Mouse (Mus musculus) hindbrain, embryonic 13.5 days (tissue): ENCODE measurements at regions not wholly inside any gene's neighbourhood (a gene's known extent, or its start where the extent isn't known, plus 50 kb on each side); places are given as distances from the start of the nearest gene placed in this dataset.

Source experiments
- ATAC-seq: fragments of 200-750 bp; cut with Nextera tagmentation; 2 replicates; pipeline ENCODE4 v1.8.0; 2017; ENCODE audit warnings: moderate TSS enrichment; ENCODE audit not compliant: low FRiP score
- H3K27ac ChIP-seq: fragments of 300-500 bp; sonication (generic); 2 replicates; pipeline ENCODE4 v1.5.1; 2015; ENCODE audit warnings: inconsistent platforms, mild to moderate bottlenecking, moderate library complexity
- H3K27me3 ChIP-seq: fragments of 300-500 bp; sonication (generic); 2 replicates; pipeline ENCODE4 v1.6.1; 2015; ENCODE audit warnings: mild to moderate bottlenecking, inconsistent platforms
- H3K36me3 ChIP-seq: fragments of 300-500 bp; sonication (generic); 2 replicates; pipeline ENCODE4 v1.6.1; 2015; ENCODE audit warnings: mild to moderate bottlenecking, inconsistent platforms
- H3K4me1 ChIP-seq: fragments of 300-500 bp; sonication (generic); replicated peaks from 2 replicates; pipeline ENCODE4 v1.6.1; 2015; ENCODE audit warnings: inconsistent platforms
- H3K4me2 ChIP-seq: fragments of 300-500 bp; sonication (generic); 2 replicates; pipeline ENCODE4 v1.6.1; 2015; ENCODE audit warnings: inconsistent platforms, mild to moderate bottlenecking, moderate library complexity
- H3K4me3 ChIP-seq: fragments of 300-500 bp; sonication (generic); 2 replicates; pipeline ENCODE4 v1.5.1; 2015; ENCODE audit warnings: mild to moderate bottlenecking, inconsistent platforms
- H3K9ac ChIP-seq: fragments of 300-500 bp; sonication (generic); 2 replicates; pipeline ENCODE4 v1.6.1; 2015; ENCODE audit warnings: mild to moderate bottlenecking, inconsistent platforms
- H3K9me3 ChIP-seq: fragments of 300-500 bp; sonication (generic); 2 replicates; pipeline ENCODE4 v1.6.1; 2016; ENCODE audit warnings: inconsistent platforms
- WGBS: fragments of 180-500 bp; shearing (Covaris S2); methylation state at CpG from one replicate; pipeline ENCODE4 v1.1.7; 2015; 5-methylcytosine and 5-hydroxymethylcytosine counted together

DNA sequence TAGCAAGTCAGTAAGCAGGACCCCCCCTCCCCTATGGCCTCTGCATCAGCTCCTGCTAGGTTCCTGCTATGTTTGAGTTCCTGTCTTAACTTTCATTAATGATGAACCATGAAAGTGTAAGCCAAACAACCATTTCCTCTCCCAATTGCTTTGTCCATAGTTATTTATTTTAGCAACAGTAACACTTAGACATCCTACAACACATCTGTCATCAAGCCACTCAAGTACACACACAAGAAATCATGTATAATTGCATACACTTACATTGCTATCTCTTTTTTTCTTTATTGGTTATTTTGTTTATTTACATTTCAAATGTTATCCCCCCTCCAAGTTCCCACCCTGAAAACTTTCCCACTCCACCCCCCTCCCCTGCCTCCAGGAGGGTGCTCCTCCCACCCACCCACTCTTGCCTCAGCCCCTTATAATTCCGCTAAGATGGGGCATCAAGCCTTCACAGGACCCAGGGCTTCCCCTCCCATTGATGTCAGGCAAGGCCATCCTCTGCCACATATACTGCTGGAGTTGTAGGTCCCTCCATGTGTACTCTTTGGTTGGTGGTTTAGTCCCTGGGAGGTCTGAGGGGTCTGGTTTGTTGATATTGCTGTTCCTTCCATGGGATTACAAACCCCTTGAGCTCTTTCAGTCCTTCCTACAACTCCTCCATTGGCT lies 310.9 kb upstream of the Ccnh start:
- Histone ChIP-seq H3K36me3 (no peaks in the 10 kb centered on the region), H3K4me1 (no peaks in the 10 kb centered on the region), H3K27me3 (no peaks in the 10 kb centered on the region), H3K9me3 (no peaks in the 10 kb centered on the region), H3K4me3 (no peak overlapping the region), H3K4me2 (no peak overlapping the region), H3K9ac (no peak overlapping the region), H3K27ac (no peak overlapping the region)
- ATAC-seq = no peak
- WGBS = 93% methylated on average over 1 of the region's 1 CpGs

DNA sequence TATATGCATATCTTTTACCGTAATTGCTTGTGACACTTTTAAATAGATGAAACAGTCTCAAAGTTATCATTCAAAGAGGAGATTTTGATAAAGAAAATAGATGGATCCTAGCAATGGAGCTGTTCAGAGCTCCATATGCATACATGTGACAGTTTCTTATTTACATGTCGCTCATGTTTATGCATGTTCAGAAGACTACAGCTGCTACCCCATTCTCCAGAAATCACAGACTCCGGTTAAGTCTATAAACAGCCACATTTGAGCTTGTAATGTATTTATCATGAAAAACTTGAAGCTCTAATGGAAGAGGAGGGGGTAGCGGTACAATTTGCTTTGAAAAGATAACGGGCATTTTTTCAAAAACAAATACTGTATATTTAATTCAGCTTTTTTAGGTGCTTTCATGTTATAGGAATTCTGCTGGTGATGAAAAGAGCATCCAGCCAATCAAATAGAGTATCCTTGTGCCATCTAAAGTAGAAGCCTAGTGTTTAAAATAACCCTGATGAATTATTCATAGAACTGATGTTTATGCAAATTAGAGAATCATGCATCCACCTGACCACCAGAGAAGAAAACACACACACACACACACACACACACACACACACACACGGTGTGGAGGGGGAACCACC lies 283.7 kb upstream of the Ccnh start:
- Histone ChIP-seq H3K9me3 (no peaks in the 10 kb centered on the region), H3K27me3 (no peaks in the 10 kb centered on the region), H3K4me1 (no peaks in the 10 kb centered on the region), H3K9ac (no peak overlapping the region), H3K4me3 (peak overlapping the region; percentile 22), H3K27ac (peak overlapping the region; percentile 80), H3K4me2 (peak overlapping the region; percentile 41), H3K36me3 (no peaks in the 10 kb centered on the region)
- 47% methylated on average over 6 of the region's 6 CpGs for WGBS
- peak; percentile 96 for ATAC-seq

DNA sequence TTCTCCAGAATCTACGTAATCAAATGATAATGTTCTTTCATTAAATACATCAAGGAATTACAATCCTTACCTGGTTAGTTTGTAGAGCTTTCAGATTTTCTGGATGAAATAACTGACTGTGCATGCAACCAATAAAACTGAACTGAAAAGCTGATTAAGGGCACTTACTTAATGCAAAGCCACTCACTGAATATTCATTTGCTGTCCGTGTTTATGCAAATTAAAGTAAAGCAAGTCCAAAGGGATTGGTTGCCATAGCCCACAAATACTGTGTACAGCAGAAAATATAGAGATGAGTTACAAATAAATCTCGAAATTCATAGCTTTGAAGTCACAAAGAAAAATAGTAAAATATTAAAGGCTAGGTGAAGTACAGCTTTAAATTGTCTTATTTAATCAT lies 283.2 kb upstream of the Ccnh start:
- ATAC-seq = peak; percentile 88
- Histone ChIP-seq H3K9me3 (no peaks in the 10 kb centered on the region), H3K27me3 (no peaks in the 10 kb centered on the region), H3K27ac (peak overlapping the region; percentile 80), H3K36me3 (no peaks in the 10 kb centered on the region), H3K4me2 (peak overlapping the region; percentile 41), H3K4me1 (no peaks in the 10 kb centered on the region), H3K4me3 (peak overlapping the region; percentile 22), H3K9ac (no peak overlapping the region)
- 35% methylated on average over 3 of the region's 3 CpGs for WGBS

DNA sequence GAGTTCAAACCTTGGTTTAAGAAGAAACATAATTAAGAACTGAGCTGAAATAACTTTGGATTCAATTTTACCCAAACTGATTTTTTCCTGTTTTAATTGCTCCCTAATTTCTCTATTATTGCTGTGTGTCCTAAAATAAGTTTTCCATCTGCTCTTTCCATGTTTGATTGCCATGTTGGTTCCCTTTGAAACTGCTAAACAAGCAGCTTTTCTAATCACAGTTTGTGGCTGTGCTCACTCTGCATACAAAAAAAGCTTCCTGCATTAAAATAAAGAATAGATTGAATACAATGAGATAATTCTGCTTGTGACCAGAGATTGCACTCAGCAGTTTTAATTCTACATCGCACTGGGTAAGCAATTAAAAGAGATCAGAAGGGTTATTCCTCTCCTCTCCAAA lies 257.9 kb upstream of the Ccnh start:
- Histone ChIP-seq H3K4me1 (no peaks in the 10 kb centered on the region), H3K9ac (no peak overlapping the region), H3K4me2 (no peak overlapping the region), H3K4me3 (no peak overlapping the region), H3K36me3 (no peaks in the 10 kb centered on the region), H3K27ac (no peak overlapping the region), H3K9me3 (no peaks in the 10 kb centered on the region), H3K27me3 (no peaks in the 10 kb centered on the region)
- no peak for ATAC-seq
- 75% methylated on average over 1 of the region's 1 CpGs for WGBS

DNA sequence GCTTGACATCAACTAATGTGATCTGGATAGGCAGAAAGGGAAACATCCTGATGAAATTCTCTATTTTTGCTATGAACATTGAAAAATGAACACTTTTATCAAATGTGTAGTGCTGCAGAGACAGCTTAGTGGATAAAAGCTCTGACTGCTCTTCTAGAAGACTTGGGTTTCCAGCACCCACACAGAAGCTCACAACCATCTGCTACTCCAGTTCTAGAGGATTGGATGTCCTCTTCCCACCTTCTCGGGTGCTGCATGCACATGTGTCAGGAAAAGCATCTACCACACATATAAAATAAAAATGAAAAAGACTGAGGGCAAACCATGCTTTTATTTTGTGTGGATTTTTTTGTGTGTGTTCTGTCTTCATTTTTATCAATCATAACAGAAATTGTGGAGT lies 253.6 kb upstream of the Ccnh start:
- Histone ChIP-seq H3K36me3 (no peaks in the 10 kb centered on the region), H3K4me1 (no peaks in the 10 kb centered on the region), H3K9ac (no peak overlapping the region), H3K27ac (no peak overlapping the region), H3K27me3 (no peaks in the 10 kb centered on the region), H3K4me3 (no peak overlapping the region), H3K4me2 (no peak overlapping the region), H3K9me3 (no peaks in the 10 kb centered on the region)
- ATAC-seq = no peak
- WGBS = 98% methylated on average over 1 of the region's 1 CpGs

DNA sequence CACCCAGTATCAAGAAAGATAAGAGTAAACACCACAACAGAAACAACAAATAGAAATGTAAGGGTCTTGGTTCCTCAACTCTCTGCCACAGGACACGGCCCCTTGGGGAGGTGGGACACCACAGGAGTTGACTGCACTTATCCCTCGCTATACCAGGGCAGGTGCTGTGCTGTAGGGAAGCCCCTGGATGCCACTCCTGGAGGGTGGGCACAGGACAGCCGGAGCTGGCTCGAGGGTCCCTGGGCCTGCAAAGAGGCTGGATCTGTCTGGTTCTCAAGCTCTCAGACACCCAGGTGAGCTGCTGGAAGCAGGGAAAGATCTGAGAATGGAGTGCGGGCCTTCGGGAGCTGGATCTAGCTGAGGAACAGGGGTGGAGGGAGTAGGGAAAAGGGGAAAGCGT lies 249.5 kb upstream of the Ccnh start:
- no peak overlapping the region for H3K27ac ChIP-seq
- H3K9me3 ChIP-seq = no peaks in the 10 kb centered on the region
- H3K27me3 ChIP-seq = no peaks in the 10 kb centered on the region
- H3K9ac ChIP-seq = no peak overlapping the region
- no peak for ATAC-seq
- WGBS = 91% methylated on average over 7 of the region's 7 CpGs
- H3K4me2 ChIP-seq = no peak overlapping the region
- no peaks in the 10 kb centered on the region for H3K4me1 ChIP-seq
- no peaks in the 10 kb centered on the region for H3K36me3 ChIP-seq
- H3K4me3 ChIP-seq = no peak overlapping the region

DNA sequence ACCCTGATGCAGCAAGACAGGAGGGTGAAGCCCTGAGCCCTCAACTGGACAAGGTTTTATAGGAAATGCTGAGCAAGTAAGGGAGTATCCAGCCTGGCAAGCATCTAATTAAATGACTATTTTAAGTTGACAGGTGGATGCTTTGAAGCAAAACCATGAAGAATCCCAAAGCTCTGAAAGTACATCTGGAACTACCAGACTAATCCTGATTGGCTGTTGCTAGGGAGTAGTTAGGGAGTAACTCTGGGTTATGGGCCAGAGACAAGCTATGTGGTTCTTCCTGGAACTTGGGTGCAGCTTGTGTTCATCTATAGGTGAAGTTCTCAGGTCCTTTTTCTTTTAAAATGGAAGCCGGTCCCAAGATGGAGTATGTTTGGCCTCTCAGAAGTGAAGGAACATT lies 248.3 kb upstream of the Ccnh start:
- Histone ChIP-seq H3K9me3 (no peaks in the 10 kb centered on the region), H3K36me3 (no peaks in the 10 kb centered on the region), H3K27me3 (no peaks in the 10 kb centered on the region), H3K4me3 (no peak overlapping the region), H3K27ac (no peak overlapping the region), H3K9ac (no peak overlapping the region), H3K4me2 (no peak overlapping the region), H3K4me1 (no peaks in the 10 kb centered on the region)
- no peak for ATAC-seq
- 97% methylated on average over 1 of the region's 1 CpGs for WGBS

DNA sequence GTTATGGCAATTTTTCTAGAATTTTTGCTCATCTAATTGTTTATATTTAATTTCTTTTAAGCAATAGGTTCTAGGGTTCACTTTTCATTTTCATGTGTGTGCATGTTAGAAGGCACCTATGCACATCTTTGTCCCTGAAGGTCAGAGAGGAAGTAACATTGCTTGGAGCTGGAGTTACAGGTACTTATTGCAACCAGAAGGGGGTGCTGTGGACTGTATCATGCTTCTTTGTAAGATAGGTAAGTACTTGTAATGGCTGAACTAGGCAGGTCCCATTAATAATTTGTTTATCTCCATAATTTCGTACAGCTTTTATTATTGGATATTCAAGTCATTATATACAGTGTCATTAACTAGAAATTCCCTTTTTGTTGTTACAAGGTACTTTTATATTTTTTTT lies 238.3 kb upstream of the Ccnh start:
- H3K4me1 ChIP-seq = no peaks in the 10 kb centered on the region
- ATAC-seq = no peak
- no peaks in the 10 kb centered on the region for H3K9me3 ChIP-seq
- WGBS = 65% methylated on average over 1 of the region's 1 CpGs
- H3K4me3 ChIP-seq = no peak overlapping the region
- no peak overlapping the region for H3K9ac ChIP-seq
- H3K36me3 ChIP-seq = no peaks in the 10 kb centered on the region
- H3K27me3 ChIP-seq = no peaks in the 10 kb centered on the region
- H3K4me2 ChIP-seq = no peak overlapping the region
- no peak overlapping the region for H3K27ac ChIP-seq

DNA sequence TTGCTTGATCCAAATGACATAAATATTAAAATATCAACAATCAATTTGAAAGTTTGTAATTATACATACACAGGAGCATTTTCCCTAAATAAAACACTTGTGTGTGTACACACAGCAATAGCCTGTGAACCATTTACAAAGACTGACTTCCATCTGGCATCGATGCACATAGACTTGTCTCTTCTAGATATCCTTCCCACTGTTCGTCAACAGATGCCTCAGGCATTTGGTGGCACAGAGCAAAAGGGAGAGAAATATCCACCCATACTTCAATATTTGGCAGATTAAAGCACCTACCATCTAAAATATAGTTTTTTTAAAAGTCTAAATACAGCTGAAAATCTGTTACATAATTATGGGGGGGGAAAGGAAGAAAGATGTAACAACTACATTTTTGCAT lies 236.0 kb upstream of the Ccnh start:
- WGBS = 86% methylated on average over 2 of the region's 2 CpGs
- no peak overlapping the region for H3K9ac ChIP-seq
- no peak for ATAC-seq
- no peak overlapping the region for H3K4me2 ChIP-seq
- no peaks in the 10 kb centered on the region for H3K9me3 ChIP-seq
- H3K4me1 ChIP-seq = no peaks in the 10 kb centered on the region
- no peaks in the 10 kb centered on the region for H3K27me3 ChIP-seq
- no peak overlapping the region for H3K4me3 ChIP-seq
- no peaks in the 10 kb centered on the region for H3K36me3 ChIP-seq
- no peak overlapping the region for H3K27ac ChIP-seq

DNA sequence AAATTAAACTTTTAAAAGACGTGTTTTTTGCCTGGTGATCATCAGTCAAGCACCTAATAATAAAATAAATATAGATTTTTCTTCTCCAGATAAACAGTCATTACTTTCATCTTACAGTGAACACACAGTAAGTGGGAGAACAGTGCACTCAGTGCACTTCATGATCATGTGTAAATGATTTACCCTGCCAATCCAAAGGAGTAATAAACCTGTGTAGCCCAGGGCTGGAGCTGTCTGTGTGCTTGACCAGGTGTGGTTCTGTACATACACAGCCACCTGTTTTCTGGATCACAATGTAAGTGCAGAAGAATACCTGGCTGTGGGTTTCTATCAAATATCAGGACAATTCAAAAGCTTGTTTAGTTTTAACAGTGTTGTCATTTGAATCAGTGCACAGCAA lies 235.4 kb upstream of the Ccnh start:
- Histone ChIP-seq H3K27me3 (no peaks in the 10 kb centered on the region), H3K4me3 (no peak overlapping the region), H3K4me2 (no peak overlapping the region), H3K4me1 (no peaks in the 10 kb centered on the region), H3K27ac (no peak overlapping the region), H3K36me3 (no peaks in the 10 kb centered on the region), H3K9ac (no peak overlapping the region), H3K9me3 (no peaks in the 10 kb centered on the region)
- WGBS = 70% methylated on average over 1 of the region's 1 CpGs
- ATAC-seq = no peak

DNA sequence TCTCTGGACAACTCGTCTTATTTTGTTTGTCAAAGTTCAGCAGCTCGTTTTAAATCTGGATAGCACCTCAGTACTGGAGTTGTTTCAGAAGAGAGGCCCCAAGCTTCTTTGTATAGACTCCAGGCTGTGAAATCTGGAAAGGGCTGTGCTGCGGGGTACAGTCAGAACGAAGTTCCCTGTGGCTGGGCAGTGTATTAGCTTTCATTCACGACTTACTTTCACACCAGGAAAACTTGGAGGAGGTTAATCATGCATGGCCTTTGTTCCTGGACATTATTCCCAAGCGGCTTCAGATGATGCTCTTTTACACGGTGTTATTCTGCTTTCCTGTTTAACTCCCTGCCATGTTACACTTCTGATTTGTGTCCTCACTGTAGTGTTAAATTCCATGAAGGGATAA lies 220.3 kb upstream of the Ccnh start:
- Histone ChIP-seq H3K36me3 (no peaks in the 10 kb centered on the region), H3K4me2 (no peak overlapping the region), H3K27ac (no peak overlapping the region), H3K27me3 (no peaks in the 10 kb centered on the region), H3K9me3 (no peaks in the 10 kb centered on the region), H3K9ac (no peak overlapping the region), H3K4me3 (no peak overlapping the region), H3K4me1 (no peaks in the 10 kb centered on the region; the same call in 1 of the 2 replicates)
- 30% methylated on average over 7 of the region's 7 CpGs for WGBS
- no peak for ATAC-seq
